Mouse (Mus musculus) midbrain, embryonic 16.5 days (tissue): ENCODE measurements around the gene Gm42688. TPM values are rescaled to one million over a fixed set of nuclear protein-coding genes. Genes with fewer than 3 reads are reported as not detected.

Experiments used
- ATAC-seq: fragments of 200-750 bp; cut with Nextera tagmentation; 2 replicates; pipeline ENCODE4 v1.8.0; 2017; ENCODE audit warnings: moderate TSS enrichment
- H3K27ac ChIP-seq: fragments of 300-500 bp; sonication (generic); 2 replicates; pipeline ENCODE4 v1.5.1; 2014; ENCODE audit warnings: mild to moderate bottlenecking, low read length, mixed read lengths
- H3K27me3 ChIP-seq: fragments of 300-500 bp; sonication (generic); 2 replicates; pipeline ENCODE4 v1.6.1; 2014; ENCODE audit warnings: low read depth, low read length, mixed read lengths; ENCODE audit not compliant: control insufficient read depth, insufficient read depth
- H3K36me3 ChIP-seq: fragments of 300-500 bp; sonication (generic); 2 replicates; pipeline ENCODE4 v1.6.1; 2014; ENCODE audit warnings: mild to moderate bottlenecking, low read length, moderate library complexity, mixed read lengths; ENCODE audit not compliant: control insufficient read depth, insufficient read depth
- H3K4me1 ChIP-seq: fragments of 300-500 bp; sonication (generic); 2 replicates; pipeline ENCODE4 v1.6.1; 2014; ENCODE audit warnings: mild to moderate bottlenecking, low read length, mixed read lengths; ENCODE audit not compliant: control insufficient read depth, insufficient read depth
- H3K4me2 ChIP-seq: fragments of 300-500 bp; sonication (generic); 2 replicates; pipeline ENCODE4 v1.6.1; 2014; ENCODE audit warnings: mild to moderate bottlenecking, low read length, mixed read lengths
- H3K4me3 ChIP-seq: fragments of 300-500 bp; sonication (generic); 2 replicates; pipeline ENCODE4 v1.5.1; 2014; ENCODE audit warnings: low read depth, mild to moderate bottlenecking, low read length, moderate library complexity, mixed read lengths
- H3K9ac ChIP-seq: fragments of 300-500 bp; sonication (generic); 2 replicates; pipeline ENCODE4 v1.6.1; 2014; ENCODE audit warnings: low read depth, low read length, mixed read lengths
- H3K9me3 ChIP-seq: fragments of 300-500 bp; sonication (generic); replicated peaks from 2 replicates; pipeline ENCODE4 v1.6.1; 2014; ENCODE audit warnings: mild to moderate bottlenecking, low read length, mixed read lengths; ENCODE audit not compliant: control insufficient read depth, poor library complexity, severe bottlenecking
- WGBS: fragments of 180-500 bp; shearing (Covaris S2); extraction: QIAGEN DNeasy Blood & Tissue Kit; methylation state at CpG from one replicate; pipeline ENCODE4 v1.1.7; 2014; 5-methylcytosine and 5-hydroxymethylcytosine counted together
- polyA plus RNA-seq: library from polyadenylated mRNA; unstranded; fragments of >200 nt; fragmentation: Nextera tagmentation; extraction: Ambion mirVana; gene quantifications from 2 replicates; pipeline ENCODE4 v1.2.1, GENCODE M21; 2015

Gene Gm42688
- polyA plus RNA-seq, 1 experiment from 2014 or later = 5.9 TPM

GRCm38 (mm10) chr6:83140044-83140443, 38.6 kb downstream of the Gm42688 start:
- Histone ChIP-seq H3K4me1 (peaks cover 27% of the 10 kb centered on the region), H3K4me3 (no peak overlapping the region), H3K27ac (no peak overlapping the region), H3K4me2 (no peak overlapping the region), H3K27me3 (peaks cover 10% of the 10 kb centered on the region), H3K36me3 (no peaks in the 10 kb centered on the region), H3K9ac (no peak overlapping the region), H3K9me3 (no peaks in the 10 kb centered on the region)
- no peak for ATAC-seq
- 92% methylated on average over 8 of the region's 8 CpGs for WGBS

GRCm38 (mm10) chr6:83141636-83142035, 40.2 kb downstream of the Gm42688 start:
- peak overlapping the region; percentile 64 for H3K9ac ChIP-seq
- H3K27ac ChIP-seq = no peak overlapping the region
- ATAC-seq = no peak

GRCm38 (mm10) chr6:83142211-83142731, 40.9 kb downstream of the Gm42688 start:
- no peaks in the 10 kb centered on the region; the same call in 1 of the 2 replicates for H3K27me3 ChIP-seq
- peak overlapping the region; percentile 63 for H3K4me2 ChIP-seq
- H3K4me1 ChIP-seq = peaks cover 20% of the 10 kb centered on the region
- H3K9ac ChIP-seq = peak overlapping the region; percentile 64
- no peaks in the 10 kb centered on the region for H3K9me3 ChIP-seq
- 4% methylated on average over 33 of the region's 41 CpGs for WGBS
- no peak overlapping the region for H3K27ac ChIP-seq
- ATAC-seq = peak; percentile 19; the same call in 1 of the 2 replicates
- H3K4me3 ChIP-seq = peak overlapping the region; percentile 33
- H3K36me3 ChIP-seq = no peaks in the 10 kb centered on the region

More at GRCm38 (mm10) chr6:83141636-83142035, 40.2 kb downstream of the Gm42688 start:
- peaks cover 25% of the 10 kb centered on the region for H3K4me1 ChIP-seq
- H3K4me3 ChIP-seq = peak overlapping the region; percentile 33; the same call in 1 of the 2 replicates
- peak overlapping the region; percentile 63 for H3K4me2 ChIP-seq
- H3K27me3 ChIP-seq = peaks cover 4% of the 10 kb centered on the region
- 29% methylated on average over 4 of the region's 4 CpGs for WGBS
- no peaks in the 10 kb centered on the region for H3K9me3 ChIP-seq
- H3K36me3 ChIP-seq = no peaks in the 10 kb centered on the region

GRCm38 (mm10) chr6:83142886-83143285, 41.5 kb downstream of the Gm42688 start:
- no peaks in the 10 kb centered on the region; the same call in 1 of the 2 replicates for H3K27me3 ChIP-seq
- H3K27ac ChIP-seq = no peak overlapping the region
- peaks cover 16% of the 10 kb centered on the region for H3K4me1 ChIP-seq
- WGBS = 56% methylated on average over 11 of the region's 11 CpGs
- H3K4me2 ChIP-seq = peak overlapping the region; percentile 63
- H3K9ac ChIP-seq = no peak overlapping the region
- H3K9me3 ChIP-seq = no peaks in the 10 kb centered on the region
- peak; percentile 8; the same call in 1 of the 2 replicates for ATAC-seq
- H3K4me3 ChIP-seq = no peak overlapping the region
- H3K36me3 ChIP-seq = no peaks in the 10 kb centered on the region

- ATAC-seq = no peak
- Histone ChIP-seq H3K27me3 (no peaks in the 10 kb centered on the region; the same call in 1 of the 2 replicates), H3K9ac (no peak overlapping the region), H3K4me2 (no peak overlapping the region), H3K4me3 (no peak overlapping the region), H3K4me1 (peaks cover 8% of the 10 kb centered on the region; the same call in 1 of the 2 replicates), H3K9me3 (no peaks in the 10 kb centered on the region), H3K27ac (no peak overlapping the region), H3K36me3 (no peaks in the 10 kb centered on the region)
- 85% methylated on average over 2 of the region's 2 CpGs for WGBS
These were observed 43.8 kb downstream of the Gm42688 start for GRCm38 (mm10) chr6:83145209-83145608.

GRCm38 (mm10) chr6:83145805-83146204, 44.4 kb downstream of the Gm42688 start:
- Histone ChIP-seq H3K27me3 (no peaks in the 10 kb centered on the region; the same call in 1 of the 2 replicates), H3K4me2 (no peak overlapping the region), H3K4me1 (peaks cover 8% of the 10 kb centered on the region; the same call in 1 of the 2 replicates), H3K9me3 (no peaks in the 10 kb centered on the region), H3K9ac (no peak overlapping the region), H3K4me3 (no peak overlapping the region), H3K36me3 (no peaks in the 10 kb centered on the region), H3K27ac (no peak overlapping the region)
- no peak for ATAC-seq
- WGBS = 80% methylated on average over 9 of the region's 9 CpGs

- 52% methylated on average over 7 of the region's 7 CpGs for WGBS
- Histone ChIP-seq H3K9ac (no peak overlapping the region), H3K4me3 (no peak overlapping the region), H3K27me3 (no peaks in the 10 kb centered on the region), H3K27ac (no peak overlapping the region), H3K4me2 (no peak overlapping the region), H3K36me3 (no peaks in the 10 kb centered on the region), H3K4me1 (peaks cover 3% of the 10 kb centered on the region; the same call in 1 of the 2 replicates), H3K9me3 (no peaks in the 10 kb centered on the region)
- no peak for ATAC-seq
These were observed 45.9 kb downstream of the Gm42688 start for GRCm38 (mm10) chr6:83147280-83147679.

GRCm38 (mm10) chr6:83151721-83152120, 50.3 kb downstream of the Gm42688 start:
- no peak overlapping the region for H3K4me3 ChIP-seq
- no peaks in the 10 kb centered on the region; the same call in 1 of the 2 replicates for H3K36me3 ChIP-seq
- no peak overlapping the region for H3K4me2 ChIP-seq
- 30% methylated on average over 8 of the region's 8 CpGs for WGBS
- no peak overlapping the region for H3K27ac ChIP-seq
- no peaks in the 10 kb centered on the region for H3K9me3 ChIP-seq
- peaks cover 10% of the 10 kb centered on the region for H3K4me1 ChIP-seq
- ATAC-seq = no peak
- no peaks in the 10 kb centered on the region for H3K27me3 ChIP-seq
- H3K9ac ChIP-seq = 0 out of 2 replicates have a peak overlapping the region, but pooled peaks have one; percentile 16

GRCm38 (mm10) chr6:83153038-83153437, 51.6 kb downstream of the Gm42688 start:
- Histone ChIP-seq H3K27me3 (no peaks in the 10 kb centered on the region), H3K9me3 (no peaks in the 10 kb centered on the region), H3K9ac (no peak overlapping the region), H3K4me3 (no peak overlapping the region), H3K27ac (no peak overlapping the region), H3K4me2 (no peak overlapping the region), H3K4me1 (peaks cover 10% of the 10 kb centered on the region), H3K36me3 (no peaks in the 10 kb centered on the region; the same call in 1 of the 2 replicates)
- 88% methylated on average over 12 of the region's 12 CpGs for WGBS
- no peak for ATAC-seq
